In the genomic region with DNA sequence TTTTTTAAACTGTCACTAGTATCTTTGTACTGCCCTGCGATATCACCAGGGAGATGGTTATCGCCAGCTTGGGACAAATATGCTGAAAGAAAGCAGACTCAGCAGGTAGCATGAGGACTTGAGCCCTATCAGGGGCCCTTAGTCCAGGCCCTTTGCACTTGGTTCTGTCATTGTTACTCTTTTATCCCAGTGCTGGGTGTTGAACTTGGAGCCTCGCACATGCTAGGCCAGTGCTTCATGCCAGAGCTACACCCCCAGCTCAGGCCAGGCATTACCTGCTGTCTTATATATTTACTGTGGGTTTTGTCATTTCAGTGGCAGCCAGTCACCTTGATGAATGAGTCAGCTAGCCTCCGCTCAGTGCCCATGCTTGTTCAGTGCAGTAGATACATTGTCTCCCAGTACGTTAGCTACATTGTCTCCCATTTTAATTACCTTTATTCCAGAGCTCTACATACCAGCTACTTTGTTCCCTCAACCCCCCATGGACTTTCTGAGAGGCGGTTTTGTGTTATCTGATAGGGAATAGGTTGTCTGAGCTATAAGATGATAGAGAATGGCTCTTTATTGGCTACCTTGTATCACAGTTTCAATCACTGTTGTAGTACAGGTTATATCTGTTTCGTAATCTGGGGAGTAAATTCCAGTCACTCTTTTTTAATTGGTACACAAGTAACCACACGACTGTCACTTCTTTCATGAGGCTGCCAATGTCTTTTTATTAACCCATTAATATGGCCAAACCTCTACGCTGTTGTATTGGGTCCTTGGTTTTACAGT, we compare ENCODE assay signal across 25 mouse cellular contexts.
DNase-seq lines count a peak whose midpoint lies in the region; ATAC-seq and TF ChIP-seq lines count a peak whose summit lies in the region.
"Had no signal": no experiment of that assay in that cellular context is flagged by ENCODE, and none has a peak within 500 bp of the region (broad histone marks: within the 10 kb centered on the region; RNA-seq: fewer than 3 reads in every experiment).

No protein-coding gene starts in this region.

- no peaks in the 10 kb centered on the region for H3K36me3 ChIP-seq in midbrain, embryonic 11.5 days (ENCODE audit: control insufficient read depth, insufficient read depth, low read length)
- H3K36me3 ChIP-seq in midbrain, embryonic 14.5 days (ENCODE audit: control insufficient read depth, insufficient read depth, low read length): no peaks in the 10 kb centered on the region
- H3K36me3 ChIP-seq in small intestine, adult 2 months (ENCODE audit: control insufficient read depth, insufficient read depth, low read length): peaks cover 4% of the 10 kb centered on the region
- no peaks in the 10 kb centered on the region for H3K36me3 ChIP-seq in kidney, embryonic 15.5 days
- H3K36me3 ChIP-seq: G1E; hindbrain, embryonic 12.5 days; liver, embryonic 12.5 days; neural tube, embryonic 12.5 days had no signal

- TF ChIP-seq CTCF in small intestine, adult 2 months (IDR thresholded peaks at IDR 0.05; ENCODE audit: extremely low read depth, insufficient read length, insufficient replicate concordance, low read depth, low read length): no peak

- no peak overlapping the region for H3K27ac ChIP-seq in midbrain, embryonic 11.5 days (ENCODE audit: low read depth, low read length)
- no peak overlapping the region for H3K27ac ChIP-seq in midbrain, embryonic 14.5 days (replicated peaks; ENCODE audit: low read depth, low read length)
- H3K27ac ChIP-seq in small intestine, adult 2 months (ENCODE audit: insufficient read depth, low read depth, low read length): peak overlapping the region; percentile 93
- H3K27ac ChIP-seq in kidney, embryonic 15.5 days: no peak overlapping the region
- H3K27ac ChIP-seq: forebrain, embryonic 13.5 days; hindbrain, embryonic 12.5 days; liver, embryonic 12.5 days; midbrain, embryonic 10.5 days; neural tube, embryonic 12.5 days had no signal

- peak; percentile 61 for DNase-seq in heart, adult 11 months
- no peak for DNase-seq in heart, postnatal 10 days
- peak; percentile 61 for DNase-seq in midbrain, embryonic 11.5 days (ENCODE audit: low spot score, missing footprints)
- DNase-seq in midbrain, embryonic 14.5 days: no peak
- no peak for DNase-seq in left cerebral cortex, adult 9 months (ENCODE audit: low spot score in 2 of 2)
- DNase-seq: adrenal gland, postnatal 10 days; cerebellum, adult 11 months; cerebellum, adult 9-10 months; cerebellum, postnatal 36 days; kidney, adult 18-20 months; kidney, postnatal 4 days; layer of hippocampus, postnatal 36 days; lung, adult 18-20 months; lung, postnatal 4 days; right cerebral cortex, adult 18-20 months had no signal

- H3K9ac ChIP-seq in midbrain, embryonic 11.5 days (ENCODE audit: low read length): no peak overlapping the region
- no peak overlapping the region for H3K9ac ChIP-seq in midbrain, embryonic 14.5 days (replicated peaks; ENCODE audit: low read length)
- H3K9ac ChIP-seq in kidney, embryonic 15.5 days: no peak overlapping the region
- H3K9ac ChIP-seq: forebrain, embryonic 13.5 days; hindbrain, embryonic 12.5 days; liver, embryonic 12.5 days; neural tube, embryonic 12.5 days had no signal

- H3K4me3 ChIP-seq in midbrain, embryonic 11.5 days (ENCODE audit: low read depth, low read length): no peak overlapping the region
- H3K4me3 ChIP-seq in midbrain, embryonic 14.5 days (replicated peaks; ENCODE audit: low read depth, low read length): no peak overlapping the region
- H3K4me3 ChIP-seq in small intestine, adult 2 months (ENCODE audit: low read depth, low read length): no peak overlapping the region
- no peak overlapping the region for H3K4me3 ChIP-seq in kidney, embryonic 15.5 days (replicated peaks)
- H3K4me3 ChIP-seq: forebrain, embryonic 13.5 days; hindbrain, embryonic 12.5 days; liver, embryonic 12.5 days; midbrain, embryonic 10.5 days; myocyte; neural tube, embryonic 12.5 days had no signal

- H3K27me3 ChIP-seq in midbrain, embryonic 11.5 days (ENCODE audit: control insufficient read depth, insufficient read depth, low read length): no peaks in the 10 kb centered on the region
- no peaks in the 10 kb centered on the region for H3K27me3 ChIP-seq in midbrain, embryonic 14.5 days (ENCODE audit: control insufficient read depth, insufficient read depth, low read length)
- no peaks in the 10 kb centered on the region for H3K27me3 ChIP-seq in small intestine, adult 2 months (ENCODE audit: control insufficient read depth, insufficient read depth, low read length)
- no peaks in the 10 kb centered on the region for H3K27me3 ChIP-seq in kidney, embryonic 15.5 days
- H3K27me3 ChIP-seq: forebrain, embryonic 13.5 days; hindbrain, embryonic 12.5 days; liver, embryonic 12.5 days; neural tube, embryonic 12.5 days had no signal

- H3K4me1 ChIP-seq in midbrain, embryonic 11.5 days (ENCODE audit: control insufficient read depth, insufficient read depth, low read length): no peaks in the 10 kb centered on the region
- no peaks in the 10 kb centered on the region for H3K4me1 ChIP-seq in midbrain, embryonic 14.5 days (ENCODE audit: control insufficient read depth, insufficient read depth, low read length)
- H3K4me1 ChIP-seq in small intestine, adult 2 months (ENCODE audit: control insufficient read depth, insufficient read depth, insufficient read length, low read length): peaks cover 38% of the 10 kb centered on the region
- H3K4me1 ChIP-seq in kidney, embryonic 15.5 days: peaks cover 29% of the 10 kb centered on the region
- H3K4me1 ChIP-seq: forebrain, embryonic 13.5 days; midbrain, embryonic 10.5 days; neural tube, embryonic 12.5 days had no signal

- intact Hi-C loops in heart, postnatal 10 days (cut with DNase I): no loop called here

- WGBS in midbrain, embryonic 11.5 days: 87% methylated on average over 9 of the region's 9 CpGs
- WGBS in midbrain, embryonic 14.5 days: 84% methylated on average over 9 of the region's 9 CpGs
- 43% methylated on average over 9 of the region's 9 CpGs for WGBS in small intestine, adult 2 months
- 86% methylated on average over 9 of the region's 9 CpGs for WGBS in kidney, embryonic 15.5 days

- TF ChIP-seq POLR2A in small intestine, adult 2 months (IDR thresholded peaks at IDR 0.05; ENCODE audit: low read depth, low read length): no peak

- no peak for ATAC-seq in midbrain, embryonic 11.5 days (ENCODE audit: low FRiP score)
- ATAC-seq in midbrain, embryonic 14.5 days (ENCODE audit: low FRiP score, low TSS enrichment): no peak
- ATAC-seq in kidney, embryonic 15.5 days (replicated peaks; ENCODE audit: low FRiP score): no peak
- ATAC-seq: forebrain, embryonic 13.5 days; liver, embryonic 12.5 days; lung, postnatal 0 days had no signal

- H3K4me2 ChIP-seq in midbrain, embryonic 11.5 days: no peak overlapping the region
- no peak overlapping the region for H3K4me2 ChIP-seq in midbrain, embryonic 14.5 days (ENCODE audit: low read length)
- H3K4me2 ChIP-seq in kidney, embryonic 15.5 days: no peak overlapping the region
- H3K4me2 ChIP-seq: forebrain, embryonic 13.5 days; hindbrain, embryonic 12.5 days; liver, embryonic 12.5 days; neural tube, embryonic 12.5 days had no signal

- no peaks in the 10 kb centered on the region for H3K9me3 ChIP-seq in midbrain, embryonic 11.5 days (ENCODE audit: control insufficient read depth, low read length)
- no peaks in the 10 kb centered on the region for H3K9me3 ChIP-seq in midbrain, embryonic 14.5 days (ENCODE audit: control insufficient read depth, low read length)
- no peaks in the 10 kb centered on the region for H3K9me3 ChIP-seq in kidney, embryonic 15.5 days (replicated peaks)
- H3K9me3 ChIP-seq: forebrain, embryonic 13.5 days; G1E; hindbrain, embryonic 12.5 days; liver, embryonic 12.5 days; midbrain, embryonic 10.5 days; neural tube, embryonic 12.5 days had no signal

Comparison
In these comparisons a context has a peak if more than half of its experiments do, and no peak if none do; other contexts are left out.
1. DNase-seq: peak in heart, adult 11 months (single experiment) and midbrain, embryonic 11.5 days (single experiment); none in heart, postnatal 10 days (0 of 2), midbrain, embryonic 14.5 days (single experiment) and left cerebral cortex, adult 9 months (0 of 2).